Mouse (Mus musculus): ENCODE measurements around the gene Med4. TPM values are rescaled to one million over a fixed set of nuclear protein-coding genes. Genes with fewer than 3 reads are reported as not detected.

The Med4 gene
- polyA plus RNA-seq, 1 experiment from 2014 or later: 112 TPM

GRCm38 (mm10) chr14:73474636-73475093 lies 35.2 kb upstream of the Med4 start:
- no peak overlapping the region for H3K27ac ChIP-seq (ENCODE audit: low read depth, low read length)
- ATAC-seq (replicated peaks; ENCODE audit: low FRiP score): peak; percentile 26; the same call in 1 of the 2 replicates
- no peak overlapping the region for H3K4me2 ChIP-seq (ENCODE audit: low read depth, low read length, severe bottlenecking)
- DNase-seq (ENCODE audit: low spot score): no peak
- H3K4me1 ChIP-seq (replicated peaks; ENCODE audit: control insufficient read depth, insufficient read depth, low read length): no peaks in the 10 kb centered on the region; the same call in 1 of the 2 replicates
- no peak overlapping the region for H3K9ac ChIP-seq (ENCODE audit: low read length)
- no peak overlapping the region for H3K4me3 ChIP-seq (ENCODE audit: low read depth, low read length)
- no peaks in the 10 kb centered on the region for H3K36me3 ChIP-seq (ENCODE audit: control insufficient read depth, insufficient read depth, low read length)
- WGBS: 34% methylated on average over 7 of the region's 7 CpGs
- H3K27me3 ChIP-seq (ENCODE audit: control insufficient read depth, insufficient read depth, low read length): no peaks in the 10 kb centered on the region
- no peaks in the 10 kb centered on the region for H3K9me3 ChIP-seq (ENCODE audit: control insufficient read depth, low read length)

- Histone ChIP-seq H3K27ac (ENCODE audit: low read depth, low read length) (no peak overlapping the region), H3K4me1 (replicated peaks; ENCODE audit: control insufficient read depth, insufficient read depth, low read length) (no peaks in the 10 kb centered on the region; the same call in 1 of the 2 replicates), H3K9ac (ENCODE audit: low read length) (no peak overlapping the region), H3K36me3 (ENCODE audit: control insufficient read depth, insufficient read depth, low read length) (no peaks in the 10 kb centered on the region), H3K9me3 (ENCODE audit: control insufficient read depth, low read length) (no peaks in the 10 kb centered on the region), H3K4me3 (ENCODE audit: low read depth, low read length) (no peak overlapping the region), H3K4me2 (ENCODE audit: low read depth, low read length, severe bottlenecking) (no peak overlapping the region), H3K27me3 (ENCODE audit: control insufficient read depth, insufficient read depth, low read length) (no peaks in the 10 kb centered on the region)
- DNase-seq (ENCODE audit: low spot score) (no peak), ATAC-seq (replicated peaks; ENCODE audit: low FRiP score) (no peak)
- 85% methylated on average over 7 of the region's 7 CpGs for WGBS
Measured at GRCm38 (mm10) chr14:73475506-73475905, 34.3 kb upstream of the Med4 start.

GRCm38 (mm10) chr14:73476361-73476934 lies 33.4 kb upstream of the Med4 start:
- no peak overlapping the region for H3K4me2 ChIP-seq (ENCODE audit: low read depth, low read length, severe bottlenecking)
- H3K4me3 ChIP-seq (ENCODE audit: low read depth, low read length): no peak overlapping the region
- no peaks in the 10 kb centered on the region for H3K27me3 ChIP-seq (ENCODE audit: control insufficient read depth, insufficient read depth, low read length)
- H3K27ac ChIP-seq (ENCODE audit: low read depth, low read length): peak overlapping the region; percentile 41; the same call in 1 of the 2 replicates
- H3K36me3 ChIP-seq (ENCODE audit: control insufficient read depth, insufficient read depth, low read length): no peaks in the 10 kb centered on the region
- WGBS: 74% methylated on average over 8 of the region's 8 CpGs
- H3K9ac ChIP-seq (ENCODE audit: low read length): no peak overlapping the region
- peak; percentile 48 for ATAC-seq (replicated peaks; ENCODE audit: low FRiP score)
- no peak for DNase-seq (ENCODE audit: low spot score)
- H3K4me1 ChIP-seq (replicated peaks; ENCODE audit: control insufficient read depth, insufficient read depth, low read length): no peaks in the 10 kb centered on the region; the same call in 1 of the 2 replicates
- H3K9me3 ChIP-seq (ENCODE audit: control insufficient read depth, low read length): no peaks in the 10 kb centered on the region

GRCm38 (mm10) chr14:73477077-73477476 lies 32.7 kb upstream of the Med4 start:
- H3K9me3 ChIP-seq (ENCODE audit: control insufficient read depth, low read length): no peaks in the 10 kb centered on the region
- no peak overlapping the region for H3K4me3 ChIP-seq (ENCODE audit: low read depth, low read length)
- DNase-seq (ENCODE audit: low spot score) (no peak), ATAC-seq (replicated peaks; ENCODE audit: low FRiP score) (no peak)
- H3K9ac ChIP-seq (ENCODE audit: low read length): no peak overlapping the region
- H3K4me2 ChIP-seq (ENCODE audit: low read depth, low read length, severe bottlenecking): no peak overlapping the region
- H3K36me3 ChIP-seq (ENCODE audit: control insufficient read depth, insufficient read depth, low read length): no peaks in the 10 kb centered on the region
- H3K4me1 ChIP-seq (replicated peaks; ENCODE audit: control insufficient read depth, insufficient read depth, low read length): no peaks in the 10 kb centered on the region; the same call in 1 of the 2 replicates
- no peaks in the 10 kb centered on the region for H3K27me3 ChIP-seq (ENCODE audit: control insufficient read depth, insufficient read depth, low read length)
- peak overlapping the region; percentile 41; the same call in 1 of the 2 replicates for H3K27ac ChIP-seq (ENCODE audit: low read depth, low read length)
- WGBS: 95% methylated on average over 10 of the region's 10 CpGs

- no peaks in the 10 kb centered on the region; the same call in 1 of the 2 replicates for H3K4me1 ChIP-seq (replicated peaks; ENCODE audit: control insufficient read depth, insufficient read depth, low read length)
- H3K27me3 ChIP-seq (ENCODE audit: control insufficient read depth, insufficient read depth, low read length): no peaks in the 10 kb centered on the region
- H3K9me3 ChIP-seq (ENCODE audit: control insufficient read depth, low read length): no peaks in the 10 kb centered on the region
- DNase-seq (ENCODE audit: low spot score) (no peak), ATAC-seq (replicated peaks; ENCODE audit: low FRiP score) (no peak)
- H3K9ac ChIP-seq (ENCODE audit: low read length): no peak overlapping the region
- WGBS: 83% methylated on average over 3 of the region's 3 CpGs
- H3K4me3 ChIP-seq (ENCODE audit: low read depth, low read length): no peak overlapping the region
- no peak overlapping the region for H3K27ac ChIP-seq (ENCODE audit: low read depth, low read length)
- H3K4me2 ChIP-seq (ENCODE audit: low read depth, low read length, severe bottlenecking): no peak overlapping the region
- no peaks in the 10 kb centered on the region for H3K36me3 ChIP-seq (ENCODE audit: control insufficient read depth, insufficient read depth, low read length)
Measured at GRCm38 (mm10) chr14:73478321-73478720, 31.5 kb upstream of the Med4 start.

- Histone ChIP-seq H3K9ac (ENCODE audit: low read length) (no peak overlapping the region), H3K4me2 (ENCODE audit: low read depth, low read length, severe bottlenecking) (no peak overlapping the region), H3K9me3 (ENCODE audit: control insufficient read depth, low read length) (no peaks in the 10 kb centered on the region), H3K27ac (ENCODE audit: low read depth, low read length) (no peak overlapping the region), H3K36me3 (ENCODE audit: control insufficient read depth, insufficient read depth, low read length) (no peaks in the 10 kb centered on the region), H3K27me3 (ENCODE audit: control insufficient read depth, insufficient read depth, low read length) (no peaks in the 10 kb centered on the region), H3K4me1 (replicated peaks; ENCODE audit: control insufficient read depth, insufficient read depth, low read length) (no peaks in the 10 kb centered on the region; the same call in 1 of the 2 replicates), H3K4me3 (ENCODE audit: low read depth, low read length) (no peak overlapping the region)
- WGBS: 31% methylated on average over 1 of the region's 1 CpGs
- DNase-seq (ENCODE audit: low spot score) (no peak), ATAC-seq (replicated peaks; ENCODE audit: low FRiP score) (no peak)
Measured at GRCm38 (mm10) chr14:73479771-73480170, 30.1 kb upstream of the Med4 start.

GRCm38 (mm10) chr14:73483516-73484229 lies 26.2 kb upstream of the Med4 start:
- DNase-seq (ENCODE audit: low spot score) (no peak), ATAC-seq (replicated peaks; ENCODE audit: low FRiP score) (no peak)
- no peak overlapping the region for H3K9ac ChIP-seq (ENCODE audit: low read length)
- H3K27ac ChIP-seq (ENCODE audit: low read depth, low read length): no peak overlapping the region
- no peaks in the 10 kb centered on the region; the same call in 1 of the 2 replicates for H3K4me1 ChIP-seq (replicated peaks; ENCODE audit: control insufficient read depth, insufficient read depth, low read length)
- no peaks in the 10 kb centered on the region for H3K36me3 ChIP-seq (ENCODE audit: control insufficient read depth, insufficient read depth, low read length)
- H3K27me3 ChIP-seq (ENCODE audit: control insufficient read depth, insufficient read depth, low read length): no peaks in the 10 kb centered on the region
- H3K4me2 ChIP-seq (ENCODE audit: low read depth, low read length, severe bottlenecking): no peak overlapping the region
- no peak overlapping the region for H3K4me3 ChIP-seq (ENCODE audit: low read depth, low read length)
- WGBS: 71% methylated on average over 5 of the region's 5 CpGs
- no peaks in the 10 kb centered on the region for H3K9me3 ChIP-seq (ENCODE audit: control insufficient read depth, low read length)

GRCm38 (mm10) chr14:73484366-73485110 lies 25.3 kb upstream of the Med4 start:
- Histone ChIP-seq H3K27me3 (ENCODE audit: control insufficient read depth, insufficient read depth, low read length) (no peaks in the 10 kb centered on the region), H3K27ac (ENCODE audit: low read depth, low read length) (no peak overlapping the region), H3K4me3 (ENCODE audit: low read depth, low read length) (no peak overlapping the region), H3K4me1 (replicated peaks; ENCODE audit: control insufficient read depth, insufficient read depth, low read length) (no peaks in the 10 kb centered on the region; the same call in 1 of the 2 replicates), H3K9ac (ENCODE audit: low read length) (no peak overlapping the region), H3K36me3 (ENCODE audit: control insufficient read depth, insufficient read depth, low read length) (no peaks in the 10 kb centered on the region), H3K9me3 (ENCODE audit: control insufficient read depth, low read length) (no peaks in the 10 kb centered on the region), H3K4me2 (ENCODE audit: low read depth, low read length, severe bottlenecking) (no peak overlapping the region)
- 68% methylated on average over 3 of the region's 3 CpGs for WGBS
- no peak for ATAC-seq (replicated peaks; ENCODE audit: low FRiP score)
- no peak for DNase-seq (ENCODE audit: low spot score)
